Mouse (Mus musculus) embryonic fibroblast, embryonic 13.5 days (primary cell): Measurements from ENCODE around the gene Sik3.

Experiments used
- CTCF ChIP-seq: IDR thresholded peaks from 2 replicates; pipeline ENCODE4 v1.5.1; 2011; ENCODE audit warnings: mild to moderate bottlenecking, control low read depth, low read length, moderate library complexity, borderline replicate concordance; ENCODE audit not compliant: insufficient read depth
- POLR2A ChIP-seq: IDR thresholded peaks from 2 replicates; pipeline ENCODE4 v1.6.1; 2011; ENCODE audit warnings: low read depth, mild to moderate bottlenecking, control low read depth, low read length, moderate library complexity

- TF ChIP-seq POLR2A, result no peak
- no peak for TF ChIP-seq CTCF
Observed at GRCm38 (mm10) chr9:46072101-46072835, 59.6 kb downstream of the Sik3 start.
